Mouse (Mus musculus) liver, postnatal 0 days (tissue): ENCODE measurements at regions not wholly inside any gene's neighbourhood (a gene's known extent, or its start where the extent isn't known, plus 50 kb on each side); places are given as distances from the start of the nearest gene placed in this dataset.

Experiments
- CTCF ChIP-seq: sonication (generic); IDR thresholded peaks from 2 replicates; pipeline ENCODE4 v1.5.1; 2016; ENCODE audit warnings: antibody characterized with exemption, low read depth
- EP300 ChIP-seq: IDR thresholded peaks from 2 replicates; pipeline ENCODE4 v1.6.1; 2016; ENCODE audit warnings: antibody characterized with exemption, low read depth, mild to moderate bottlenecking

DNA sequence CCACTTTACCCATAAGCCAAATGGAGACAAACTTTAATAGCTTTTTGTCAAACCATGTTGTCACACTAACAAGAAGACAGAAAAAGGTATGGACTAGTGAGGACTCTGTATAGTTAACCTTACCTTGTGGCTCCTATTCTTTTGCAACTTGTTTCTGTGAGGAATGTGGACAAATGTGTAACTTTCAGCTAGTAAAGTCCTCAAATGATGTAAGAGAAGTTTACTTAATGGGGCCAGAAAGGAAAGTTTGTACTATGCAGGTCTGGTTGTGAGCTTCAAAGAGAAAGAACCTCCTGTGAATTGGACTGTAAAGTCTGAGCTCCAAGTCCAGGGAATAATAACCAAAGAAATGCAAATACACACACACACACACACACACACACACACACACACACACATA lies 356.7 kb upstream of the Atxn7l3b start:
- TF ChIP-seq CTCF (no peak), EP300 (no peak)
